Mouse (Mus musculus) kidney, embryonic 14.5 days (tissue): Measurements from ENCODE around the gene Tbc1d13. TPM values are rescaled to one million over a fixed set of nuclear protein-coding genes. Genes with fewer than 3 reads are reported as not detected.
"Not testable (repeated sequence)": the region's sequence is repeated elsewhere in the genome, so short reads cannot be mapped to it uniquely, and the experiment has no call there.

Experiments used
- ATAC-seq: fragments of 200-750 bp; cut with Nextera tagmentation; 2 replicates; pipeline ENCODE4 v1.8.0; 2017; ENCODE audit warnings: moderate number of reproducible peaks, mild to moderate bottlenecking, moderate TSS enrichment, moderate library complexity; ENCODE audit not compliant: low FRiP score, low TSS enrichment
- H3K27ac ChIP-seq: fragments of 300-500 bp; sonication (generic); 2 replicates; pipeline ENCODE4 v1.5.1; 2014; ENCODE audit warnings: low read depth, mild to moderate bottlenecking, low read length, moderate library complexity, mixed read lengths
- H3K27me3 ChIP-seq: fragments of 300-500 bp; sonication (generic); 2 replicates; pipeline ENCODE4 v1.6.1; 2014; ENCODE audit warnings: mild to moderate bottlenecking, low read length; ENCODE audit not compliant: control insufficient read depth, insufficient read depth
- H3K36me3 ChIP-seq: fragments of 300-500 bp; sonication (generic); 2 replicates; pipeline ENCODE4 v1.6.1; 2014; ENCODE audit warnings: low read length, mixed read lengths; ENCODE audit not compliant: control insufficient read depth, insufficient read depth
- H3K4me1 ChIP-seq: fragments of 300-500 bp; sonication (generic); 2 replicates; pipeline ENCODE4 v1.6.1; 2014; ENCODE audit warnings: low read length, mixed read lengths; ENCODE audit not compliant: control insufficient read depth, insufficient read depth
- H3K4me2 ChIP-seq: fragments of 300-500 bp; sonication (generic); replicated peaks from 2 replicates; pipeline ENCODE4 v1.6.1; 2014; ENCODE audit warnings: low read depth, mild to moderate bottlenecking, low read length
- H3K4me3 ChIP-seq: fragments of 300-500 bp; sonication (generic); 2 replicates; pipeline ENCODE4 v1.5.1; 2014; ENCODE audit warnings: mild to moderate bottlenecking, low read length
- H3K9ac ChIP-seq: fragments of 300-500 bp; sonication (generic); 2 replicates; pipeline ENCODE4 v1.6.1; 2014; ENCODE audit warnings: low read depth, mild to moderate bottlenecking, low read length, moderate library complexity
- H3K9me3 ChIP-seq: fragments of 300-500 bp; sonication (generic); 2 replicates; pipeline ENCODE4 v1.6.1; 2016; ENCODE audit warnings: low read length; ENCODE audit not compliant: control insufficient read depth
- WGBS: fragments of 180-500 bp; shearing (Covaris S2); extraction: QIAGEN DNeasy Blood & Tissue Kit; methylation state at CpG from one replicate; pipeline ENCODE4 v1.1.7; 2014; 5-methylcytosine and 5-hydroxymethylcytosine counted together
- polyA plus RNA-seq: library from polyadenylated mRNA; unstranded; fragments of >200 nt; fragmentation: Nextera tagmentation; extraction: Ambion mirVana; gene quantifications from 2 replicates; pipeline ENCODE4 v1.2.1, GENCODE M21; 2014

Gene Tbc1d13
- polyA plus RNA-seq, 1 experiment from 2014 or later, result 15.3 TPM

- peak overlapping the region; percentile 76 for H3K9ac ChIP-seq
- H3K27ac ChIP-seq, result no peak overlapping the region
- 68% methylated on average over 10 of the region's 10 CpGs for WGBS
- peaks cover 18% of the 10 kb centered on the region for H3K36me3 ChIP-seq
- H3K4me2 ChIP-seq, result peak overlapping the region; percentile 90
- H3K4me1 ChIP-seq, result peaks cover 15% of the 10 kb centered on the region; the same call in 1 of the 2 replicates
- H3K9me3 ChIP-seq, result no peaks in the 10 kb centered on the region
- no peak for ATAC-seq
- H3K27me3 ChIP-seq, result no peaks in the 10 kb centered on the region
- H3K4me3 ChIP-seq, result peak overlapping the region; percentile 87
Measured at GRCm38 (mm10) chr2:30134928-30135620, 1.5 kb downstream of the Tbc1d13 start.

- Histone ChIP-seq H3K9me3 (no peaks in the 10 kb centered on the region), H3K36me3 (peaks cover 32% of the 10 kb centered on the region), H3K4me2 (no peak overlapping the region), H3K9ac (no peak overlapping the region), H3K27ac (no peak overlapping the region), H3K27me3 (no peaks in the 10 kb centered on the region), H3K4me1 (peaks cover 15% of the 10 kb centered on the region; the same call in 1 of the 2 replicates), H3K4me3 (no peak overlapping the region)
- 92% methylated on average over 10 of the region's 10 CpGs for WGBS
- no peak for ATAC-seq
Measured at GRCm38 (mm10) chr2:30136458-30136857, 2.9 kb downstream of the Tbc1d13 start.

GRCm38 (mm10) chr2:30140021-30140420 is 6.5 kb downstream of the Tbc1d13 start:
- H3K4me3 ChIP-seq, H3K27ac ChIP-seq, H3K4me1 ChIP-seq, H3K27me3 ChIP-seq, H3K4me2 ChIP-seq, ATAC-seq, H3K9me3 ChIP-seq, H3K9ac ChIP-seq: not testable (repeated sequence)
- peaks cover 66% of the 10 kb centered on the region for H3K36me3 ChIP-seq
- WGBS, result 94% methylated on average over 4 of the region's 4 CpGs

GRCm38 (mm10) chr2:30144436-30144835 is 10.9 kb downstream of the Tbc1d13 start:
- H3K4me3 ChIP-seq, result no peak overlapping the region
- H3K36me3 ChIP-seq, result peaks cover 88% of the 10 kb centered on the region
- no peak overlapping the region for H3K4me2 ChIP-seq
- H3K27me3 ChIP-seq, result no peaks in the 10 kb centered on the region
- WGBS, result 96% methylated on average over 4 of the region's 4 CpGs
- H3K9me3 ChIP-seq, result no peaks in the 10 kb centered on the region
- H3K27ac ChIP-seq, result no peak overlapping the region
- no peak for ATAC-seq
- no peaks in the 10 kb centered on the region for H3K4me1 ChIP-seq
- H3K9ac ChIP-seq, result no peak overlapping the region

- WGBS, result 86% methylated on average over 4 of the region's 4 CpGs
- Histone ChIP-seq H3K27ac (no peak overlapping the region), H3K9me3 (no peaks in the 10 kb centered on the region), H3K27me3 (no peaks in the 10 kb centered on the region), H3K4me1 (no peaks in the 10 kb centered on the region), H3K36me3 (peaks cover 84% of the 10 kb centered on the region), H3K4me2 (no peak overlapping the region), H3K4me3 (no peak overlapping the region), H3K9ac (no peak overlapping the region)
- ATAC-seq, result no peak
Measured at GRCm38 (mm10) chr2:30147466-30147865, 13.9 kb downstream of the Tbc1d13 start.

- 86% methylated on average over 11 of the region's 11 CpGs for WGBS
- Histone ChIP-seq H3K9ac (no peak overlapping the region), H3K27ac (no peak overlapping the region), H3K9me3 (no peaks in the 10 kb centered on the region), H3K27me3 (no peaks in the 10 kb centered on the region), H3K4me3 (no peak overlapping the region), H3K4me2 (no peak overlapping the region), H3K36me3 (peaks cover 45% of the 10 kb centered on the region), H3K4me1 (no peaks in the 10 kb centered on the region)
- ATAC-seq, result no peak
Measured at GRCm38 (mm10) chr2:30151840-30152239, 18.3 kb downstream of the Tbc1d13 start.

GRCm38 (mm10) chr2:30152616-30153015 is 19.1 kb downstream of the Tbc1d13 start:
- Histone ChIP-seq H3K27me3 (no peaks in the 10 kb centered on the region), H3K9ac (no peak overlapping the region)
- WGBS, result 62% methylated on average over 8 of the region's 8 CpGs

GRCm38 (mm10) chr2:30159871-30160270 is 26.3 kb downstream of the Tbc1d13 start:
- 78% methylated on average over 9 of the region's 10 CpGs for WGBS
- not testable (repeated sequence) for ATAC-seq, H3K4me2 ChIP-seq, H3K4me1 ChIP-seq, H3K9ac ChIP-seq, H3K4me3 ChIP-seq, H3K9me3 ChIP-seq, H3K27ac ChIP-seq, H3K27me3 ChIP-seq, H3K36me3 ChIP-seq

More at GRCm38 (mm10) chr2:30152616-30153015, 19.1 kb downstream of the Tbc1d13 start:
- Histone ChIP-seq H3K36me3 (peaks cover 37% of the 10 kb centered on the region), H3K4me2 (no peak overlapping the region), H3K4me1 (no peaks in the 10 kb centered on the region), H3K4me3 (no peak overlapping the region), H3K27ac (no peak overlapping the region), H3K9me3 (no peaks in the 10 kb centered on the region)
- no peak for ATAC-seq

- ATAC-seq, result no peak
- H3K4me3 ChIP-seq, result no peak overlapping the region
- H3K36me3 ChIP-seq, result no peaks in the 10 kb centered on the region
- no peak overlapping the region for H3K4me2 ChIP-seq
- no peak overlapping the region for H3K9ac ChIP-seq
- H3K4me1 ChIP-seq, result 0 out of 2 replicates have a peak, but pooled peaks cover 3% of the 10 kb centered on the region
- H3K27ac ChIP-seq, result no peak overlapping the region
- H3K9me3 ChIP-seq, result peaks cover 12% of the 10 kb centered on the region
- H3K27me3 ChIP-seq, result no peaks in the 10 kb centered on the region
Measured at GRCm38 (mm10) chr2:30161809-30162208, 28.3 kb downstream of the Tbc1d13 start.
